Mouse (Mus musculus) midbrain, embryonic 12.5 days (tissue): ENCODE results near the gene Unc93b1. TPM values are rescaled to one million over a fixed set of nuclear protein-coding genes. Genes with fewer than 3 reads are reported as not detected.

Source experiments
- ATAC-seq: fragments of 200-750 bp; cut with Nextera tagmentation; 2 replicates; pipeline ENCODE4 v1.8.0; 2017; ENCODE audit warnings: low read depth, moderate TSS enrichment, moderate library complexity; ENCODE audit not compliant: low FRiP score
- H3K27ac ChIP-seq: fragments of 300-500 bp; sonication (generic); replicated peaks from 2 replicates; pipeline ENCODE4 v1.5.1; 2016; ENCODE audit warnings: mild to moderate bottlenecking
- H3K27me3 ChIP-seq: fragments of 300-500 bp; sonication (generic); 2 replicates; pipeline ENCODE4 v1.6.1; 2016; ENCODE audit warnings: mild to moderate bottlenecking
- H3K36me3 ChIP-seq: fragments of 300-500 bp; sonication (generic); 2 replicates; pipeline ENCODE4 v1.6.1; 2016
- H3K4me1 ChIP-seq: fragments of 300-500 bp; sonication (generic); 2 replicates; pipeline ENCODE4 v1.6.1; 2016
- H3K4me2 ChIP-seq: fragments of 300-500 bp; sonication (generic); replicated peaks from 2 replicates; pipeline ENCODE4 v1.6.1; 2016; ENCODE audit warnings: mild to moderate bottlenecking, moderate library complexity
- H3K4me3 ChIP-seq: fragments of 300-500 bp; sonication (generic); 2 replicates; pipeline ENCODE4 v1.5.1; 2016; ENCODE audit warnings: mild to moderate bottlenecking
- H3K9ac ChIP-seq: fragments of 300-500 bp; sonication (generic); replicated peaks from 2 replicates; pipeline ENCODE4 v1.6.1; 2016; ENCODE audit warnings: mild to moderate bottlenecking, moderate library complexity
- H3K9me3 ChIP-seq: fragments of 300-500 bp; sonication (generic); 2 replicates; pipeline ENCODE4 v1.6.1; 2016; ENCODE audit warnings: mild to moderate bottlenecking
- WGBS: fragments of 180-500 bp; shearing (Covaris S2); methylation state at CpG from one replicate; pipeline ENCODE4 v1.1.7; 2016; 5-methylcytosine and 5-hydroxymethylcytosine counted together
- polyA plus RNA-seq: library from polyadenylated mRNA; unstranded; fragments of >200 nt; fragmentation: Nextera tagmentation; extraction: Ambion mirVana; gene quantifications from 2 replicates; pipeline ENCODE4 v1.2.1, GENCODE M21; 2016

Unc93b1 gene
- polyA plus RNA-seq, 1 experiment from 2014 or later = 10.4 TPM

DNA sequence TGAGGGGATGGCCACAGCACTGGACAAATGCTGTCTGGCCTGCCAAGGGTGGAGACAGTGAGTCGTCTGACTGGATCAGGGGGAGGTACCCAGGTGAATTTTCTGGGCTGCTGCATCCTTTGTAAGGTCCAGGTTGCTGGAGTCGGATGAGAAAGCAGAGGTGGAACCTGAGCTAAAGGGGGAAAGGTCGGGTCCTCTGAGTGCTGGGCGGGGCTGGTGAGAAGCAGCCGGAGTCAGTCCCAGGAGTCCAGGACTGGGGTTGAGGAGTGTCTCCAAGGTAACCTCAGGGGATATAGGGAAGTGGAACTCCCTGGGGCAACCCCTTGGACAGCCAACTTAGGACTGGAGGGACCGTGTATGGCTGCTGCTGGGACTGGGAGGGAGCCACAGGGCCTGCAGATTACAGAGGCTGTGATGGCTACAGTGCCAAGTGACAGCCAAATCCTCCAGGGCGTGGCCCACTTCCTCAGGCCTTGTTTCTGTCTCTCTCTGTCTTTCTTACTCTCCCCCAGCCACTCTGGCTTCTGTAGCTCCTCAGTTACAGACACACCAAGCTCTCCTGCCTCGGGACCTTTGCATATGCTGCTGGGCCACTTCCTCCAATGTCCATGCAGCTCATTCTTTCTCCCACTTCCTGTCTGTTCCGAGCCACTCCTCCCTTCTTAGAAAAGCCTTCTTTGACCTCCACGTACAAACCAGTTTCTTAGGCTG, 12.2 kb upstream of the Unc93b1 start:
- Histone ChIP-seq H3K27ac (no peak overlapping the region), H3K9me3 (no peaks in the 10 kb centered on the region), H3K4me3 (no peak overlapping the region), H3K36me3 (no peaks in the 10 kb centered on the region), H3K9ac (no peak overlapping the region; the same call in 1 of the 2 replicates), H3K27me3 (no peaks in the 10 kb centered on the region), H3K4me2 (no peak overlapping the region), H3K4me1 (no peaks in the 10 kb centered on the region)
- no peak for ATAC-seq
- WGBS = 63% methylated on average over 10 of the region's 10 CpGs

DNA sequence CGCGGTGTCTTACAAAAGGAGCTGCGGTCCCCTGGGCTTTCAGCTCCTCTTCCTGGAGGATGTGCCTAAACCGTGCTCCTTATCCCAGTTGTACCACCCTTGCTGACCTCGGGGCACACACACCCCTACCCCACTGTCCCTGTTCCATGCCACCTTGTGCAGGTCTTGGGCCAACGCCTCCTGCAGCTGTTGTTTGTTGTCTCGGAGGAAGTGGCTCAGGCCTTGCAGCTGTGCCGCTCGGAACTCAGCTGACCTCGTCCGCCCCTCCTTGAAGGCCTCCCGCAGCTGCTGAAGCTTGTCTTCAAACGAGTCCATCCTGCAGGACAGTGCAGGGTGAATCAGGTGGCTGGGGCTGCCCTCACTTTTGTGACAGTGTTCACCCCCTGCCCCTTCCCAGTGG, 11.4 kb upstream of the Unc93b1 start:
- WGBS = 56% methylated on average over 13 of the region's 13 CpGs
- Histone ChIP-seq H3K9ac (no peak overlapping the region), H3K4me3 (no peak overlapping the region), H3K27me3 (no peaks in the 10 kb centered on the region), H3K4me1 (no peaks in the 10 kb centered on the region), H3K9me3 (no peaks in the 10 kb centered on the region), H3K36me3 (no peaks in the 10 kb centered on the region), H3K27ac (no peak overlapping the region), H3K4me2 (no peak overlapping the region)
- ATAC-seq = no peak

GRCm38 (mm10) chr19:3924190-3924589, 10.8 kb upstream of the Unc93b1 start:
- no peaks in the 10 kb centered on the region for H3K36me3 ChIP-seq
- H3K27me3 ChIP-seq = no peaks in the 10 kb centered on the region
- H3K9ac ChIP-seq = no peak overlapping the region
- ATAC-seq = no peak
- H3K9me3 ChIP-seq = no peaks in the 10 kb centered on the region
- H3K4me2 ChIP-seq = no peak overlapping the region
- H3K27ac ChIP-seq = no peak overlapping the region
- peaks cover 2% of the 10 kb centered on the region; the same call in 1 of the 2 replicates for H3K4me1 ChIP-seq
- H3K4me3 ChIP-seq = no peak overlapping the region
- WGBS = 74% methylated on average over 8 of the region's 8 CpGs

DNA sequence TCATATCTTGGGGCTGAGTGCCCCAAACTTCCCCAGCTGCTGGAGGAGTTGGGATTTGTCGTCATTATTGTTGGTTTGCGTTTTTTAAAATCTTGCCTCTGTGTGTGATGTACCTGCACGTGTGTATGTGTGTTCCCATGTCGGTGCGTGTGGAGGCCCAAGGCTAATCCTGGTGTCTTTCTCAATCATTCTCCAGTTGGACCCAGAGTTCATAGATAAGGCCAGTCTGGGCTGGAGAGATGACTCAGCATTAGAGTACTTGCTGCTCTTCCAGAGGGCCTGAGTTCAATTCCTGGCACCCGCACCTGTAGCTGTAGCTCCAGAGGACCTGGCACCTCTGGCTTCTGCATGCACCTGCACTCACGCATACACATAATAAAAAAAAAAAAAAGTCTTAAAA, 10.1 kb upstream of the Unc93b1 start:
- H3K27me3 ChIP-seq = no peaks in the 10 kb centered on the region
- no peak overlapping the region for H3K4me3 ChIP-seq
- 91% methylated on average over 7 of the region's 7 CpGs for WGBS
- no peak overlapping the region for H3K4me2 ChIP-seq
- H3K4me1 ChIP-seq = peaks cover 6% of the 10 kb centered on the region; the same call in 1 of the 2 replicates
- H3K9ac ChIP-seq = no peak overlapping the region
- H3K27ac ChIP-seq = no peak overlapping the region
- ATAC-seq = no peak
- H3K36me3 ChIP-seq = no peaks in the 10 kb centered on the region
- no peaks in the 10 kb centered on the region for H3K9me3 ChIP-seq

DNA sequence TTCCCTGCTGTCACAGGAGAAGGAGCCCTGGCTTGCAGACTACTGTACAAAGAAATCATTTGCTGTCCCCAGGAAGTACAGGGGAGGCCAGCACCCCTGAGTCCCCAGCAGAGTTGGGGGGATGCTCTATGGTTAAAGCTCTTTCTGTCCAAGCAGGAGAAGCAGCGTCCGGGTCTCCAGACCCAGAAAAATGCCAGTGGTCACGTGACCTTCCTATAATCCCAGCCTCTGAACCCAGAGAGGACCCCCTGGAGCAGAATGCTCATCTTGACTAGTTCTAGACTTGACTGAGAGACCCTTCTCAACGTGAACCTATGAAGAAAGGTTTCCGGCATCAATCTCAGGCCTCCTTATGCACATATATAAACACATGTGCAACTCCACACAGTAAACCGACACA, 9.1 kb upstream of the Unc93b1 start:
- H3K27ac ChIP-seq = no peak overlapping the region
- H3K4me1 ChIP-seq = peaks cover 6% of the 10 kb centered on the region; the same call in 1 of the 2 replicates
- no peak overlapping the region for H3K9ac ChIP-seq
- WGBS = 75% methylated on average over 6 of the region's 6 CpGs
- no peaks in the 10 kb centered on the region for H3K27me3 ChIP-seq
- no peak overlapping the region for H3K4me2 ChIP-seq
- no peaks in the 10 kb centered on the region for H3K36me3 ChIP-seq
- no peaks in the 10 kb centered on the region for H3K9me3 ChIP-seq
- no peak overlapping the region for H3K4me3 ChIP-seq
- no peak for ATAC-seq

- H3K27me3 ChIP-seq = no peaks in the 10 kb centered on the region
- H3K9ac ChIP-seq = no peak overlapping the region
- no peaks in the 10 kb centered on the region for H3K9me3 ChIP-seq
- no peak overlapping the region for H3K4me3 ChIP-seq
- 75% methylated on average over 3 of the region's 3 CpGs for WGBS
- no peak overlapping the region for H3K4me2 ChIP-seq
- no peak for ATAC-seq
- H3K27ac ChIP-seq = no peak overlapping the region
- peaks cover 6% of the 10 kb centered on the region; the same call in 1 of the 2 replicates for H3K4me1 ChIP-seq
- H3K36me3 ChIP-seq = no peaks in the 10 kb centered on the region
Measured at GRCm38 (mm10) chr19:3926279-3926678, 8.7 kb upstream of the Unc93b1 start.

DNA sequence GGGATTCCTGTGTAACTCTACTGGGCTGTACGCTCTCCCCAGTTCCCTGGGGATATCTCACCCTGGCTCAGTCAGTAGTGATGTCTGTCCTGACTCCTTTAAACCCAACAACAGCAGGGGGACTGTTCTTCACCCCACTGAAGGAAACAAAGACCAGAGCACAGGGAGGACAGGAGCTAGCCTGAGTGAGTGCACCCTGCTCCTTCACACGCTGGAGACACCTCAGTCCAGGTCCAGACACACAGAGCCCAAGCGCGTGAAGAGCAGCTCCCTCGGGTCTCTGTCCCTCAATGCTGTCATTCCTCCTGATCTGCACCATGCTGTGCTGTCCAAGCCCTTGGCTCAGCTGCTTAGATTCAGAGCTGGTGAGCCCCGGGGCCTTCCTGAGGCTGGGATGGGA, 8.3 kb upstream of the Unc93b1 start:
- Histone ChIP-seq H3K36me3 (no peaks in the 10 kb centered on the region), H3K27me3 (no peaks in the 10 kb centered on the region), H3K4me3 (no peak overlapping the region), H3K9me3 (no peaks in the 10 kb centered on the region), H3K4me2 (no peak overlapping the region), H3K27ac (no peak overlapping the region), H3K9ac (no peak overlapping the region), H3K4me1 (peaks cover 6% of the 10 kb centered on the region; the same call in 1 of the 2 replicates)
- no peak for ATAC-seq
- 59% methylated on average over 6 of the region's 6 CpGs for WGBS

DNA sequence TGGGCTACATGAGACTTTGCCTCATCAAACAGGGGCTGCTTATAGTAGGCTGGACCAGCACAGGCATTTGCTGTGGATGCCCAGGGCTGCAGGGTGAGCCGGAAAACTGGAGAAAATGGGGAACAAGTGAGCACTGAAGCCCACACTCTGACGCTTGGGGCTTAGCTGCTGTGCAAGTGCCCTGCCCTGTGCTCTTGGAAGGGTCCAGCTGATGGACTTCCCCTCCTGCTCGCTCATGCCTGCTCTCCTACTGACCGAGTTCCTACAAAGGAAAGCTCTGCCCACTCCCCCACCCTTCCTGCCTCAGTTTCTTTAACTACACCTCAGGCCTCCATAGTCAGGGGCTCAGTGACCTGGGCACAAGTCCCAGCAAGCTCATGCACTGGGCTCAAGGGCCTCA, 7.0 kb upstream of the Unc93b1 start:
- peaks cover 6% of the 10 kb centered on the region; the same call in 1 of the 2 replicates for H3K4me1 ChIP-seq
- no peak overlapping the region for H3K9ac ChIP-seq
- no peak overlapping the region for H3K27ac ChIP-seq
- no peak overlapping the region for H3K4me2 ChIP-seq
- no peaks in the 10 kb centered on the region for H3K27me3 ChIP-seq
- no peak for ATAC-seq
- WGBS = 83% methylated on average over 4 of the region's 4 CpGs
- no peak overlapping the region for H3K4me3 ChIP-seq
- no peaks in the 10 kb centered on the region for H3K9me3 ChIP-seq
- H3K36me3 ChIP-seq = no peaks in the 10 kb centered on the region

DNA sequence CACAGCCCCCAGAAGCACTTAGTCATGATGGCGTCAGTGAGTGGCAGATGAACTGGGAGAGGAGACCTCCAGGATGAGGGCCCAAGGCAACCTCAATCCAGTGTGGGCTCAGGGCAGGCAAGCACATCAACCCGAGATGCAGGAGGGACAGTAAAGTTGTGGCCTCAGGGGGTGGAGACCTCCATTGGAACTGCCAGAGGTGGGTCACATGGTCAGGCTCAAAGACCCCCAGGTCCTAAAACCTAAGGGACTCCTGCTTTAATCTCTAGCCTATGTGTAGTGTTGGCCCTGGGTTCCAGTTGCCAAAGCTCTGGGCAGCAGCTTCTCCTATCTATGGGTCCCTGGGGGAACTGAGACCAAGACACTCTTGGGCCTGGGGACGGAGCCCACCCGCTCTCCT, 6.2 kb upstream of the Unc93b1 start:
- peaks cover 6% of the 10 kb centered on the region; the same call in 1 of the 2 replicates for H3K4me1 ChIP-seq
- WGBS = 82% methylated on average over 4 of the region's 4 CpGs
- H3K27ac ChIP-seq = no peak overlapping the region
- no peak overlapping the region for H3K4me2 ChIP-seq
- H3K9ac ChIP-seq = no peak overlapping the region
- H3K4me3 ChIP-seq = no peak overlapping the region
- H3K27me3 ChIP-seq = no peaks in the 10 kb centered on the region
- ATAC-seq = no peak
- no peaks in the 10 kb centered on the region for H3K9me3 ChIP-seq
- H3K36me3 ChIP-seq = no peaks in the 10 kb centered on the region

GRCm38 (mm10) chr19:3929211-3929941, 5.6 kb upstream of the Unc93b1 start, which contains the start of gene Aldh3b1:
Gene Aldh3b1 (minus strand): TSS chr19:3929808.
- no peaks in the 10 kb centered on the region for H3K9me3 ChIP-seq
- H3K27me3 ChIP-seq = no peaks in the 10 kb centered on the region
- peaks cover 6% of the 10 kb centered on the region; the same call in 1 of the 2 replicates for H3K4me1 ChIP-seq
- no peak within 1 kb of the TSS for H3K4me3 ChIP-seq
- H3K27ac ChIP-seq = no peak within 1 kb of the TSS; the same call in 1 of the 2 replicates
- H3K4me2 ChIP-seq = no peak within 1 kb of the TSS
- H3K36me3 ChIP-seq = no peaks in the 10 kb centered on the region
- WGBS = 65% methylated on average over 12 of the region's 12 CpGs
- ATAC-seq = no peak
- H3K9ac ChIP-seq = 0 out of 2 replicates have a peak within 1 kb of the TSS, but pooled peaks have one; percentile 0

DNA sequence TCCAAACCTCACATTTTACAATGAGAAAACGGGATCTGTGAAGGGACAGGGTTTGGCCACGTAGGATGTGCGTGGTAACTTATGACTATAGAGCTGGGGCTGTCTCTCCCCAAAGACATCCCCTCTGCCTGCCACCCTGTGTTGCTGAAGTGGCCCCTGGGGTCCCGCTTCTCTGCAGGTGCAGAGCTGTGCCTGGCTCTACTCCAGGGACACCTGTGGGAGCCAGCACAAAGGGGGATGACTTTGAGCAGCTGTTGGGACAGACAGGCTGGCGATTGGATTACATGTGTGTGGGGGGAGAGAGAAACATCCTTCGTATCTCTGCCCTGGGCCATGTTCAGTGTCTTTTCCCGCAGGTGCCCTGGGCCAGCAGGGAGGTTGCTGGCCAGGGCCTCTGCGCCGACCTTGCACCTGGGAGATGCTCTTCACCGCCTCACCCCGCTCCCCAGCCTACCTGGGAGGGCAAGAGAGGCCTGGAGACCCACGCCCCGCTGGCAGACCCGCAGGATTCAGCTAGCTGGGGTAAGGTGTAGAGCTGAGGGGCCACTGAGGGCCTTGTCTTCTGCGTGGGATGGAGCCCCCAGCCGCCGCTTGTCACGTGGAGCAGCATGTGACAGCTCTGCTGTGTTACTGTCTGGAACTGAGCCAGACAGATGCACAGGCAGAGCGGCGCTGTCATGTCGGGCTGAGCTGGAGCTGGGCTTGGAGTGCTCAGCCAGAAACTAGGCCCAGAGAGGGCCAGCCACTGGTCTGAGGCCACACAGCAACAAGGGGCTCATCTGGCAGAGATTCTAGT, 4.5 kb upstream of the Unc93b1 start:
- Histone ChIP-seq H3K4me1 (peaks cover 11% of the 10 kb centered on the region), H3K27me3 (peaks cover 6% of the 10 kb centered on the region), H3K27ac (no peak overlapping the region), H3K4me3 (no peak overlapping the region), H3K9me3 (no peaks in the 10 kb centered on the region), H3K9ac (0 out of 2 replicates have a peak overlapping the region, but pooled peaks have one; percentile 0), H3K4me2 (no peak overlapping the region), H3K36me3 (no peaks in the 10 kb centered on the region)
- WGBS = 80% methylated on average over 21 of the region's 21 CpGs
- ATAC-seq = no peak

DNA sequence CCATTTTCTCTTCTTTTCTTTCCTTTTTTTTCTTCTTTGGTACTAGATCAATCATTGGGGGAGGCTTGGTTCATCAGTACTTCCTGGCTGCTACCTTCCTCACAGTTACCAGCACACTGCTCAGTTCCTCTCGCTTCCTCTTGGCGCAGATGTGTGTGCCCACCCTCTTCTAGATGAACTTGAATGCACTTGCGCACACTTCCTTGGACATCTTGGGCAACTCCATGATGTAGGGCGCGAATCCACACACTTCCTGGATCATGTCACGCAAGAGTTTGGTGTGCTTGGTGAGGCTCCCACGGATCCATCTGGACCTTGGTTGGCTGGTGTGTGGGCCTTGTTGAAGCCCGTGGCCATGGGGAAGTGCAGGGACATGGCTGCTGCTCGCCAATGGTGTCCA, 3.3 kb upstream of the Unc93b1 start:
- 90% methylated on average over 9 of the region's 9 CpGs for WGBS
- peaks cover 20% of the 10 kb centered on the region for H3K4me1 ChIP-seq

More for the DNA sequence above, 3.3 kb upstream of the Unc93b1 start:
- Histone ChIP-seq H3K9ac (no peak overlapping the region), H3K9me3 (no peaks in the 10 kb centered on the region), H3K27me3 (peaks cover 16% of the 10 kb centered on the region), H3K36me3 (no peaks in the 10 kb centered on the region), H3K27ac (no peak overlapping the region), H3K4me2 (no peak overlapping the region), H3K4me3 (no peak overlapping the region)
- ATAC-seq = no peak
